Mouse (Mus musculus) heart, embryonic 15.5 days (tissue): ENCODE results near the gene 9130409I23Rik. TPM values are rescaled to one million over a fixed set of nuclear protein-coding genes. Genes with fewer than 3 reads are reported as not detected.
A peak's percentile ranks its signal among the peaks of the same experiment; 100 is the strongest.

Experiments
- ATAC-seq: fragments of 200-750 bp; cut with Nextera tagmentation; replicated peaks from 2 replicates; pipeline ENCODE4 v1.8.0; 2017; ENCODE audit warnings: low read depth, moderate TSS enrichment; ENCODE audit not compliant: insufficient number of reproducible peaks, insufficient read depth, low FRiP score
- H3K27ac ChIP-seq: fragments of 300-500 bp; sonication (generic); 2 replicates; pipeline ENCODE4 v1.5.1; 2015; ENCODE audit warnings: mild to moderate bottlenecking, inconsistent platforms
- H3K27me3 ChIP-seq: fragments of 300-500 bp; sonication (generic); 2 replicates; pipeline ENCODE4 v1.6.1; 2015; ENCODE audit warnings: inconsistent platforms
- H3K36me3 ChIP-seq: fragments of 300-500 bp; sonication (generic); 2 replicates; pipeline ENCODE4 v1.6.1; 2015; ENCODE audit warnings: mild to moderate bottlenecking, inconsistent platforms
- H3K4me1 ChIP-seq: fragments of 300-500 bp; sonication (generic); replicated peaks from 2 replicates; pipeline ENCODE4 v1.6.1; 2015; ENCODE audit warnings: inconsistent platforms
- H3K4me2 ChIP-seq: fragments of 300-500 bp; sonication (generic); 2 replicates; pipeline ENCODE4 v1.6.1; 2015; ENCODE audit warnings: inconsistent platforms, mild to moderate bottlenecking, moderate library complexity
- H3K4me3 ChIP-seq: fragments of 300-500 bp; sonication (generic); 2 replicates; pipeline ENCODE4 v1.5.1; 2015; ENCODE audit warnings: mild to moderate bottlenecking, inconsistent platforms
- H3K9ac ChIP-seq: fragments of 300-500 bp; sonication (generic); 2 replicates; pipeline ENCODE4 v1.6.1; 2015; ENCODE audit warnings: mild to moderate bottlenecking, inconsistent platforms
- H3K9me3 ChIP-seq: fragments of 300-500 bp; sonication (generic); replicated peaks from 2 replicates; pipeline ENCODE4 v1.6.1; 2016; ENCODE audit warnings: inconsistent platforms
- WGBS: fragments of 180-500 bp; shearing (Covaris S2); methylation state at CpG from one replicate; pipeline ENCODE4 v1.1.7; 2015; ENCODE audit warnings: mixed read lengths; 5-methylcytosine and 5-hydroxymethylcytosine counted together
- polyA plus RNA-seq: library from polyadenylated mRNA; unstranded; fragments of >200 nt; fragmentation: Nextera tagmentation; extraction: Ambion mirVana; gene quantifications from 2 replicates; pipeline ENCODE4 v1.2.1, GENCODE M21; 2015

9130409I23Rik gene
- polyA plus RNA-seq: not detected in 2 replicates

DNA sequence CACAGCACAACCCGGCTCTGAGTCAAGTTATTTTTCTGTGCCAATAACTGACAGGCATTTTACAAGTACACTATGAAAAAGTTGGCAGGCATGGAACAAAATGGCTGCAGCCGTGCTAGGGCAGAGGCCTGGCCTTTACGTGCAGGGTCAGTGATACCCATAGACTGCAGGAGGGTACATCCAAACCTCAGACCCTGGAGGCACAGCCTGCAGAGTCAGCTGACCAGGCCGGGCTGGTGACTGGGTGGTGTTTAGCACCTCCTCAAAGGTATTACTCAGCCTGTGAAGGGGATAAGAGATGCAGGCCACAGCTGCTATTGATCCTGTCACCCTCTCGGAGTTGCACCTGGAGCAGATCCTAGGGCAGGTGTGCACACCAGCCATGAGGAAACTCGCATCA, at the start of gene 9130409I23Rik:
TSS of gene 9130409I23Rik (plus strand) at position 301 of the 400 bp plus-strand sequence.
- Histone ChIP-seq H3K4me2 (no peak within 1 kb of the TSS), H3K9me3 (no peaks in the 10 kb centered on the region), H3K4me1 (no peaks in the 10 kb centered on the region), H3K27ac (no peak within 1 kb of the TSS), H3K36me3 (no peaks in the 10 kb centered on the region), H3K4me3 (no peak within 1 kb of the TSS), H3K27me3 (no peaks in the 10 kb centered on the region), H3K9ac (no peak within 1 kb of the TSS)
- 74% methylated on average over 6 of the region's 6 CpGs for WGBS
- ATAC-seq: no peak

GRCm38 (mm10) chr1:181001621-181002020, 49.4 kb upstream of the 9130409I23Rik start:
- Histone ChIP-seq H3K27me3 (no peaks in the 10 kb centered on the region), H3K27ac (no peak overlapping the region), H3K9ac (no peak overlapping the region), H3K4me1 (peaks cover 4% of the 10 kb centered on the region; the same call in 1 of the 2 replicates), H3K36me3 (no peaks in the 10 kb centered on the region), H3K4me2 (no peak overlapping the region), H3K9me3 (no peaks in the 10 kb centered on the region), H3K4me3 (no peak overlapping the region)
- 82% methylated on average over 3 of the region's 3 CpGs for WGBS
- no peak for ATAC-seq

DNA sequence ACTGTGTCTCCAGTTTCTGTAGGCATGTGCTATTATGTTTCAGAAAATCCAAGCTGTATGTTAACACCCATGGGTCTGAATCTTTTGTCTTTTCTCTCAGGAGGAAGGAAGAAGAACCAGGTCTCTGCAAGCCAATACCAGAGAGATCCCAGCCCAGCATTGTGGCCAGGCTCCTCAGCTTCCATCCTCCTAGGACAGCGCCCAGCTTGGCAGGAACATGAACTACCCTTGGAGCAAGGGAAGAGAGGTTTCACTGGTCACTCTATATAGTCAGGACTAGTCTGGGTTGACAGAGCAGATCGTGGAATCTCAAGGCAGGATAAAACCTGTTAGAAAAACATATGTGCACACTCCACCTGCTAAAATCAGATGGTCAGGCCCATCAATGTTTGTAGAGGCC, 47.2 kb upstream of the 9130409I23Rik start:
- WGBS: 71% methylated on average over 2 of the region's 2 CpGs
- Histone ChIP-seq H3K4me2 (no peak overlapping the region), H3K27ac (no peak overlapping the region), H3K4me3 (no peak overlapping the region), H3K27me3 (no peaks in the 10 kb centered on the region), H3K36me3 (no peaks in the 10 kb centered on the region), H3K9ac (no peak overlapping the region), H3K9me3 (no peaks in the 10 kb centered on the region), H3K4me1 (peaks cover 4% of the 10 kb centered on the region; the same call in 1 of the 2 replicates)
- ATAC-seq: no peak

- WGBS: 73% methylated on average over 8 of the region's 8 CpGs
- ATAC-seq: no peak
- Histone ChIP-seq H3K9me3 (no peaks in the 10 kb centered on the region), H3K4me3 (no peak overlapping the region), H3K4me2 (no peak overlapping the region), H3K27me3 (no peaks in the 10 kb centered on the region), H3K27ac (no peak overlapping the region), H3K36me3 (no peaks in the 10 kb centered on the region), H3K4me1 (peaks cover 11% of the 10 kb centered on the region), H3K9ac (no peak overlapping the region)
Measured at GRCm38 (mm10) chr1:181005331-181005730, 45.7 kb upstream of the 9130409I23Rik start.

DNA sequence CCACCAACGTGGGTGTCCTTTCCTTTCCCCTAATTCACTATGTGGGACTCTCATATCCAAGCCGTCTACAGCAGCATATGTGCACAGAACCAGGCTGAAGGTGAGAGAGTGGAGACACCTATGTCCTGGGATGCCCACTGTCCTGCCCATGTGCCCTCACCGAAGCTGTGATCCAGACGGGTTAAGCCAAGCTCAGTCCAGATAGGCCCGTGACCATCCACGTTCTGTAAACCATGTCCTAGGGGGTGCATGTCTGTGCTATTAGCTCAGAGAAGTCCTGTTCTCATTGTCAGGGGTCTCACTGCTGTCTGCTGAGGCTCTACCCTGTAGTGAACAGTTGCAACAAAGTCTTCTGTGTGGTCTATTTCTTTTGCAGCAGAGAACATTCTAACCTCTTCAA, 43.2 kb upstream of the 9130409I23Rik start:
- H3K36me3 ChIP-seq: no peaks in the 10 kb centered on the region
- H3K4me2 ChIP-seq: no peak overlapping the region
- WGBS: 81% methylated on average over 6 of the region's 6 CpGs
- H3K4me3 ChIP-seq: no peak overlapping the region
- H3K27ac ChIP-seq: no peak overlapping the region
- ATAC-seq: no peak
- no peaks in the 10 kb centered on the region for H3K9me3 ChIP-seq
- H3K27me3 ChIP-seq: no peaks in the 10 kb centered on the region
- no peak overlapping the region for H3K9ac ChIP-seq
- H3K4me1 ChIP-seq: peaks cover 10% of the 10 kb centered on the region

GRCm38 (mm10) chr1:181008266-181008665, 42.8 kb upstream of the 9130409I23Rik start:
- Histone ChIP-seq H3K4me2 (no peak overlapping the region), H3K36me3 (no peaks in the 10 kb centered on the region), H3K4me1 (peaks cover 10% of the 10 kb centered on the region), H3K9me3 (no peaks in the 10 kb centered on the region), H3K4me3 (no peak overlapping the region), H3K27ac (no peak overlapping the region), H3K27me3 (no peaks in the 10 kb centered on the region), H3K9ac (no peak overlapping the region)
- ATAC-seq: no peak
- WGBS: 86% methylated on average over 2 of the region's 2 CpGs

DNA sequence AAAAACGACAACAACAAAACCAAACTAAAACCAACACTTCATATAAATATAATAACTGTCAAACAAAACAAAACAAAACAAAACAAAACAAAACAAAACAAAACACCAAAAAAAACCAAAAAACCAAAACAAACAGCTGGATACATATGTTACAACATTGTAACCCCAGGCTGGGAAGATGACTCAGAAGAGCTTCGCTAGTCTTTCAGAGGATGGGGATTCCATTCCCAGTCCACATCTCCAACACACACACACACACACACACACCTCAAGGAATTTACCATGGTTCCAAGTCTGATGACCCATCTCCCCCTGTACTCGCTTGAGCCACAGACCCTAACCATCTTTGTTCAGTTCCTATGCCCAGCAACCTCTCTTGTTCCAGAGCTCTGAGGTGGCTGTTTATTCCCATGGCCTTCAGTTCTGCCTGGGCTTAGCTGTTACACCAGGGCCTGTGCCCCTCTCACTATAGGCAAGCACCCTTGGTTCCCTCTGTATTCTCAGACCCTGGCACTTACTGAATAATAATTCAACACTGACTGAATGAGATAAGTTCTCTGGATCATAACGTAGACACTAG, 41.9 kb upstream of the 9130409I23Rik start:
- Histone ChIP-seq H3K4me2 (no peak overlapping the region), H3K27me3 (no peaks in the 10 kb centered on the region), H3K36me3 (no peaks in the 10 kb centered on the region), H3K9ac (no peak overlapping the region), H3K4me1 (peaks cover 10% of the 10 kb centered on the region), H3K4me3 (no peak overlapping the region), H3K9me3 (no peaks in the 10 kb centered on the region), H3K27ac (0 out of 2 replicates have a peak overlapping the region, but pooled peaks have one; percentile 45)
- 78% methylated on average over 4 of the region's 4 CpGs for WGBS
- ATAC-seq: no peak

GRCm38 (mm10) chr1:181009754-181010153, 41.3 kb upstream of the 9130409I23Rik start:
- 30% methylated on average over 3 of the region's 3 CpGs for WGBS
- H3K27ac ChIP-seq: peak overlapping the region; percentile 45

GRCm38 (mm10) chr1:181010171-181010932, 40.7 kb upstream of the 9130409I23Rik start:
- Histone ChIP-seq H3K27ac (peak overlapping the region; percentile 45), H3K4me2 (no peak overlapping the region), H3K36me3 (no peaks in the 10 kb centered on the region), H3K4me3 (no peak overlapping the region), H3K27me3 (no peaks in the 10 kb centered on the region), H3K4me1 (peaks cover 16% of the 10 kb centered on the region), H3K9ac (no peak overlapping the region), H3K9me3 (no peaks in the 10 kb centered on the region)
- WGBS: 57% methylated on average over 4 of the region's 4 CpGs
- no peak for ATAC-seq

More at GRCm38 (mm10) chr1:181009754-181010153, 41.3 kb upstream of the 9130409I23Rik start:
- H3K4me1 ChIP-seq: peaks cover 10% of the 10 kb centered on the region
- H3K9ac ChIP-seq: no peak overlapping the region
- no peaks in the 10 kb centered on the region for H3K9me3 ChIP-seq
- H3K4me3 ChIP-seq: no peak overlapping the region
- H3K4me2 ChIP-seq: no peak overlapping the region
- ATAC-seq: peak; percentile 75; the same call in 1 of the 2 replicates
- no peaks in the 10 kb centered on the region for H3K36me3 ChIP-seq
- H3K27me3 ChIP-seq: no peaks in the 10 kb centered on the region

GRCm38 (mm10) chr1:181011601-181012000, 39.4 kb upstream of the 9130409I23Rik start:
- Histone ChIP-seq H3K27ac (no peak overlapping the region), H3K36me3 (no peaks in the 10 kb centered on the region), H3K4me2 (no peak overlapping the region), H3K27me3 (no peaks in the 10 kb centered on the region), H3K9me3 (no peaks in the 10 kb centered on the region), H3K9ac (no peak overlapping the region), H3K4me3 (no peak overlapping the region), H3K4me1 (peaks cover 27% of the 10 kb centered on the region)
- no peak for ATAC-seq
- whole genome bisulfite sequencing: 78% methylated on average over 5 of the region's 5 CpGs

DNA sequence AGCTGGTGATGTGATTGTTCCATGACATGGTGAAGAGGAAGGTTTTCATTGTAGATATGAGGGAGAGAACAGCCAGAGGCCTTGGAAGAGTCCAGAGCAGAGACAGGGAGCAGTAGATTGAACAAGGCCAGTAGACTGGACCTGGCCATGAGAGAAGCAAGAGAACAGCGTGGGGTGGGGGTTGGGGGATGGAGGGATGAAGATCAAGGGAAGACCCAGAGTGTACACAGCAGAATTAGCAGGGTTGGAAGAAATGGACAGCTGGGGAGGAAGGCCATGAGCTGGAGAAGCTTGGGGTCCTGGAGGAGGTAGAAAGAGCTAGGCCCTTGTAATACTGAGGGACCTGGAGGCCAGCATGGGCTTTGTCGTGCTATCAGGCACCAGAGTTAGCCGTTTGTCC, 38.6 kb upstream of the 9130409I23Rik start:
- no peaks in the 10 kb centered on the region for H3K27me3 ChIP-seq
- no peak overlapping the region for H3K27ac ChIP-seq
- no peak overlapping the region for H3K4me2 ChIP-seq
- no peak overlapping the region for H3K9ac ChIP-seq
- ATAC-seq: no peak
- H3K4me3 ChIP-seq: no peak overlapping the region
- 77% methylated on average over 3 of the region's 3 CpGs for WGBS
- no peaks in the 10 kb centered on the region for H3K36me3 ChIP-seq
- H3K9me3 ChIP-seq: no peaks in the 10 kb centered on the region
- H3K4me1 ChIP-seq: peaks cover 35% of the 10 kb centered on the region
